Comparison of ENCODE assay signal across 8 mouse cellular contexts in the genomic region with DNA sequence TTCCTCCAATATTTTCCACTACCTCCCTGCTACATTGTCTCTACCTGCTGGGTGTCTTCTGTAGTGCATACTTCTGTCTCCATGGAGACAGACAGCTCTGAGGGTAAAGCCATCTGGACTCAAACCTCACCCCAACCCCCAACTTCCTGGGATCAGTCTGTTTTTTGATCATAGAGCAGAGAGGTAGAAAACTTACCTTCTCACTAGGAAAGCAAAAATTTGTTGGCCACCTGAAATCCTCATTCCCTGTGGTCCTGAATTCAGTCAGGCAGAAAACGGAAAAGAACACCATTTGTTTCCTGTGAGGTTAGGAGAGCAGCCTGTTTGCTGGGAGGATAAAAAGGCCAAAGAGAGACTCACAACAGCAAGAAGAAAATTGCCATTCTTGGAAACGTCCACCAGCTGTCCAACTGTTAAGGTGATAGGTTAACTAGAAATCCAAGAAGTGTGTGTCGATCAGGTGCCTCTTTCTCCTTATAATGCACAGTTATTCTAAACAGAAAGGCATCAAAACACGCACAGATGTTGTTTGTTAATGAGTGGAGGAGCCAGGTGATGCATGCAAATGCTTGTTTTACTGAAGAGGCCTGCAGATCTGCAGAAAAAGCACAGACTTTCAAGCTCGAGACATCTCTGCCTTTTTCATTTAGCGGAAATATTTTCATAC.
DNase-seq lines count a peak whose midpoint lies in the region; ATAC-seq and TF ChIP-seq lines count a peak whose summit lies in the region.

No protein-coding gene starts in this region.

- peak; percentile 3 for TF ChIP-seq CTCF in left cerebral cortex, adult 2 months (IDR thresholded peaks at IDR 0.05)

- no peak overlapping the region for H3K27ac ChIP-seq in left cerebral cortex, adult 2 months
- H3K27ac ChIP-seq in hindbrain, embryonic 12.5 days: no peak overlapping the region
- H3K27ac ChIP-seq in midbrain, embryonic 15.5 days: peak overlapping the region; percentile 59
- H3K27ac ChIP-seq in kidney, embryonic 14.5 days (ENCODE audit: low read depth, low read length): no peak overlapping the region

- H3K4me3 ChIP-seq in left cerebral cortex, adult 2 months: no peak overlapping the region
- no peak overlapping the region for H3K4me3 ChIP-seq in hindbrain, embryonic 12.5 days
- no peak overlapping the region for H3K4me3 ChIP-seq in midbrain, embryonic 15.5 days
- no peak overlapping the region for H3K4me3 ChIP-seq in kidney, embryonic 14.5 days (ENCODE audit: low read length)

- 0 out of 2 replicates have a peak, but pooled peaks cover 4% of the 10 kb centered on the region for H3K4me1 ChIP-seq in hindbrain, embryonic 12.5 days
- peaks cover 6% of the 10 kb centered on the region for H3K4me1 ChIP-seq in midbrain, embryonic 15.5 days
- peaks cover 5% of the 10 kb centered on the region; the same call in 1 of the 2 replicates for H3K4me1 ChIP-seq in kidney, embryonic 14.5 days (ENCODE audit: control insufficient read depth, insufficient read depth, low read length)

- no peaks in the 10 kb centered on the region for H3K36me3 ChIP-seq in hindbrain, embryonic 12.5 days
- no peaks in the 10 kb centered on the region for H3K36me3 ChIP-seq in midbrain, embryonic 15.5 days (replicated peaks)
- H3K36me3 ChIP-seq in kidney, embryonic 14.5 days (ENCODE audit: control insufficient read depth, insufficient read depth, low read length): no peaks in the 10 kb centered on the region

- 59% methylated on average over 6 of the region's 6 CpGs for WGBS in hindbrain, embryonic 12.5 days
- WGBS in midbrain, embryonic 15.5 days: 42% methylated on average over 6 of the region's 6 CpGs
- whole genome bisulfite sequencing in kidney, embryonic 14.5 days: 54% methylated on average over 6 of the region's 6 CpGs

- DNase-seq in left cerebral cortex, adult 2 months (ENCODE audit: extremely low spot score in 1 of 2, low spot score in 2 of 2): peak in 1 of 2 experiments; percentile 16
- no peak for DNase-seq in left cerebral cortex, postnatal 10 days (ENCODE audit: extremely low spot score in 1 of 2, low spot score in 2 of 2)
- DNase-seq in cerebellum, postnatal 36 days: peak; percentile 43 to 47
- DNase-seq in heart, adult 18-20 months: no peak
- DNase-seq in heart, adult 11 months: no peak

- peak; percentile 58; the same call in 1 of the 2 replicates for ATAC-seq in hindbrain, embryonic 12.5 days (ENCODE audit: low FRiP score)
- ATAC-seq in midbrain, embryonic 15.5 days (replicated peaks): peak; percentile 90
- no peak for ATAC-seq in kidney, embryonic 14.5 days (ENCODE audit: low FRiP score, low TSS enrichment)

- H3K27me3 ChIP-seq in hindbrain, embryonic 12.5 days: no peaks in the 10 kb centered on the region
- no peaks in the 10 kb centered on the region for H3K27me3 ChIP-seq in midbrain, embryonic 15.5 days (replicated peaks)
- H3K27me3 ChIP-seq in kidney, embryonic 14.5 days (ENCODE audit: control insufficient read depth, insufficient read depth, low read length): no peaks in the 10 kb centered on the region

- H3K9ac ChIP-seq in hindbrain, embryonic 12.5 days: no peak overlapping the region
- H3K9ac ChIP-seq in midbrain, embryonic 15.5 days: no peak overlapping the region
- H3K9ac ChIP-seq in kidney, embryonic 14.5 days (ENCODE audit: low read depth, low read length): no peak overlapping the region

- H3K9me3 ChIP-seq in hindbrain, embryonic 12.5 days (replicated peaks): no peaks in the 10 kb centered on the region
- no peaks in the 10 kb centered on the region for H3K9me3 ChIP-seq in midbrain, embryonic 15.5 days
- no peaks in the 10 kb centered on the region for H3K9me3 ChIP-seq in kidney, embryonic 14.5 days (ENCODE audit: control insufficient read depth, low read length)

- no peak overlapping the region for H3K4me2 ChIP-seq in hindbrain, embryonic 12.5 days (replicated peaks)
- H3K4me2 ChIP-seq in midbrain, embryonic 15.5 days: no peak overlapping the region
- H3K4me2 ChIP-seq in kidney, embryonic 14.5 days (replicated peaks; ENCODE audit: low read depth, low read length): no peak overlapping the region

- intact Hi-C loops in left cerebral cortex, adult 2 months (cut with DNase I): loop anchor here (10.0 kb wide), 1 partner anchor 262 kb away; no protein-coding TSS in a partner anchor
- intact Hi-C loops in left cerebral cortex, postnatal 10 days (cut with DNase I): loop anchor here (10.0 kb wide), 1 partner anchor 172 kb away; a partner anchor contains a TSS

Comparison
In these comparisons a context has a peak if more than half of its experiments do, and no peak if none do; other contexts are left out.
1. DNase-seq: peak in cerebellum, postnatal 36 days (2 of 2); none in left cerebral cortex, postnatal 10 days (0 of 2), heart, adult 18-20 months (0 of 2) and heart, adult 11 months (single experiment).